Mouse (Mus musculus): ENCODE data around the gene Morc3.

DNA sequence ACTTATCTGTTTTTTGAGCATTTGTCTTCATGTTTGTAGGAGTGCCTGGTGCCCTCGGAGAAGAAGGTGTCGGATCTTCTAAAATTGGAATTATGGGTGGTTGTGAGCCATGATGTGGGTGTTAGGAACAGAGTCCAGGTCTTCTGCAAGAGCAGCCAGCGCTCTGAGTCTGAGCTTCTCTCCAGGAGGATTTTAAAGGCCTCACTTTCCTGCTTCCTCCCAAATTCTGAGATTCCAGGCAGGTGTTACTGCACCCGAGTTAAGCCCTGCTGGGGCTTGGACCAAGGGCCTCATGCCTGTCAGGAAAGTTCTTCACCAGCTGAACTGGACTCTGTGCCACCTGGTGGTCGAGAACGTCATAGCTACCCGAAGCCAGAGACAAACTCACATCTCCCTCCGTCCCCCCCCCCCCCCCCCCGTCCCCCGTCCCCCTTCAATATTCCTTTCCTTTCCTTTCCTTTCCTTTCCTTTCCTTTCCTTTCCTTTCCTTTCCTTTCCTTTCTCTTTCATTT lies 83.5 kb downstream of the Morc3 start:
- TF ChIP-seq CTCF (IDR thresholded peaks at IDR 0.05; ENCODE audit: borderline replicate concordance, extremely low read depth, insufficient read depth, insufficient read length) (peak; percentile 50; the same call in 1 of the 2 replicates), POLR2A (IDR thresholded peaks at IDR 0.05; ENCODE audit: borderline replicate concordance, extremely low read depth, insufficient read depth, insufficient read length, poor library complexity, severe bottlenecking) (no peak)
